Mouse (Mus musculus) megakaryocyte, embryonic 14.5 days (primary cell): Measurements from ENCODE around the gene Creb3l4.

Experiments
- FLI1 ChIP-seq: IDR thresholded peaks from 2 replicates; pipeline ENCODE4 v1.6.1; 2012; ENCODE audit warnings: low read length, inconsistent platforms, mixed read lengths
- GATA1 ChIP-seq: IDR thresholded peaks from 3 replicates; pipeline ENCODE4 v1.6.1; 2012; ENCODE audit warnings: mixed read lengths, low read length, inconsistent platforms, borderline replicate concordance

- TF ChIP-seq GATA1 (no peak), FLI1 (no peak)
Observed at GRCm38 (mm10) chr3:90250791-90251190, 7.5 kb upstream of the Creb3l4 start.
